Comparison of ENCODE assay signal across 8 mouse cellular contexts in the genomic region with DNA sequence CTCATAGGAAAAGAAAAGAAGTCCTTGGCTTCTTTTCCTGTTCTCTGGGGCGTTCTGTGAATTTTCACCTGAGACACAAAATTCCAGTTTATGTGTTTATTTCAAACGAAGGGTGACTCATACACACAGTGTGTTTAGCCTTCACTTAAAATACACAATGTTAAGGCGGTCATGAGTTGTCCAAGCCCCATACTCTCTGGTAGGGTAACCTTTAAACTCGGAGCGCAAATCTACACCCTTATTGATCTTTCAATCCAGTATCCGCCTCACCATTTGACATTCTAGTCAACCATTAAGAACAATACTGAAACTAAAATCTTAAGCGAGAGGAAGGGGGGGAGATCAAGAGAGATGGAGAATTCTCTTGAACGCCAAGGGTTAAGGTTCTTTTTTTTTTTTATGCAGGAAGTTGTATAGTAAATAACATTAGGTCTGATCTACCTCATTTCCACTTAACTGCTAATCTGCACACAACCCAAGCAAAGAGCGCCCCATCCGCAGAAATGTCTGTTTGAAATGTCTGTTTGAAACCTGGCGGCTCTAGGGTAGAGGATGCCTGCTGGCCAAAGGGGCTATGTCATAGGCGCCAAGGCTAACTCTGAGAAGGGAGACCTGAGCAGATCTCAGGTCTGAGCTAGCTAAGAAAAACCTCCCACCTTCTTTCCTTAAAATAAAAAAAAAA. TPM values are rescaled to one million over a fixed set of nuclear protein-coding genes. Genes with fewer than 3 reads are reported as not detected.
DNase-seq lines count a peak whose midpoint lies in the region; ATAC-seq and TF ChIP-seq lines count a peak whose summit lies in the region.

No protein-coding gene starts in this region.

- H3K27ac ChIP-seq in kidney, adult 2 months (ENCODE audit: insufficient read depth, low read depth, low read length), result no peak overlapping the region
- no peak overlapping the region for H3K27ac ChIP-seq in limb, embryonic 10.5 days
- H3K27ac ChIP-seq in stomach, embryonic 14.5 days (ENCODE audit: low read length), result no peak overlapping the region

- peak overlapping the region; percentile 97; the same call in 1 of the 2 replicates for H3K4me2 ChIP-seq in stomach, embryonic 14.5 days (replicated peaks; ENCODE audit: low read depth, low read length)

- no peak overlapping the region for H3K9ac ChIP-seq in stomach, embryonic 14.5 days (replicated peaks; ENCODE audit: low read depth, low read length)

- H3K9me3 ChIP-seq in limb, embryonic 10.5 days (replicated peaks), result no peaks in the 10 kb centered on the region
- H3K9me3 ChIP-seq in stomach, embryonic 14.5 days (ENCODE audit: control insufficient read depth, low read depth, low read length), result no peaks in the 10 kb centered on the region

- no peak for ATAC-seq in stomach, embryonic 14.5 days (ENCODE audit: insufficient number of reproducible peaks, insufficient read depth, low FRiP score, low read depth)

- peaks cover 1% of the 10 kb centered on the region for H3K27me3 ChIP-seq in kidney, adult 2 months (replicated peaks; ENCODE audit: control insufficient read depth, insufficient read depth, low read length)
- H3K27me3 ChIP-seq in limb, embryonic 10.5 days (ENCODE audit: low read depth, poor library complexity, severe bottlenecking), result peaks cover 89% of the 10 kb centered on the region
- H3K27me3 ChIP-seq in stomach, embryonic 14.5 days (ENCODE audit: control insufficient read depth, insufficient read depth, low read length), result peaks cover 33% of the 10 kb centered on the region

- no peak for DNase-seq in kidney, adult 2 months
- no peak for DNase-seq in kidney, postnatal 36 days
- peak; percentile 32 for DNase-seq in embryo, embryonic 11 days
- DNase-seq in limb, embryonic 10.5 days (ENCODE audit: low spot score), result peak; percentile 41
- no peak for DNase-seq in urinary bladder, adult 2 months (ENCODE audit: low spot score)
- no peak for DNase-seq in ovary, adult 18-20 months (ENCODE audit: low spot score)
- no peak for DNase-seq in kidney, adult 8-10 months

- peak overlapping the region; percentile 48 for H3K4me3 ChIP-seq in kidney, adult 2 months (ENCODE audit: insufficient read depth, low read depth, low read length)
- H3K4me3 ChIP-seq in limb, embryonic 10.5 days, result no peak overlapping the region
- H3K4me3 ChIP-seq in stomach, embryonic 14.5 days (ENCODE audit: low read depth, low read length), result no peak overlapping the region

- TF ChIP-seq CTCF in kidney, adult 2 months (conservative IDR thresholded peaks at IDR 0.05; ENCODE audit: insufficient read depth, insufficient read length, low read depth, low read length), result no peak

- 49% methylated on average over 12 of the region's 12 CpGs for WGBS in kidney, adult 2 months
- 6% methylated on average over 12 of the region's 12 CpGs for WGBS in limb, embryonic 10.5 days
- WGBS in stomach, embryonic 14.5 days, result 34% methylated on average over 12 of the region's 12 CpGs

- no peaks in the 10 kb centered on the region for H3K36me3 ChIP-seq in kidney, adult 2 months (ENCODE audit: control insufficient read depth, insufficient read depth, low read length)
- no peaks in the 10 kb centered on the region for H3K36me3 ChIP-seq in limb, embryonic 10.5 days
- no peaks in the 10 kb centered on the region for H3K36me3 ChIP-seq in stomach, embryonic 14.5 days (ENCODE audit: control insufficient read depth, insufficient read depth, low read length)

- H3K4me1 ChIP-seq in kidney, adult 2 months (ENCODE audit: control insufficient read depth, insufficient read depth, low read length), result no peaks in the 10 kb centered on the region
- peaks cover 55% of the 10 kb centered on the region for H3K4me1 ChIP-seq in limb, embryonic 10.5 days
- H3K4me1 ChIP-seq in stomach, embryonic 14.5 days (ENCODE audit: control insufficient read depth, insufficient read depth, low read length), result peaks cover 5% of the 10 kb centered on the region; the same call in 1 of the 2 replicates

- no peak for TF ChIP-seq POLR2A in kidney, adult 2 months (IDR thresholded peaks at IDR 0.05; ENCODE audit: low read depth, low read length)

RNA-seq across cellular contexts. Expression of gene 4930412O13Rik, which starts 5.2 kb away (rescaled TPM):
- 0.39 and 1.4 TPM in 2 replicates for polyA plus RNA-seq in kidney, adult 2 months (2012; rRNA removed)
- polyA plus RNA-seq in limb, embryonic 10.5 days (2016; fragmentation: Nextera tagmentation; extraction: Ambion mirVana), result 0.46 and 0.55 TPM in 2 replicates
- not detected in 2 replicates for polyA plus RNA-seq in stomach, embryonic 14.5 days (2014; fragmentation: Nextera tagmentation; extraction: Ambion mirVana)
- 12.3 and 23.2 TPM in 2 replicates for polyA plus RNA-seq in urinary bladder, adult 2 months (2012; rRNA removed)

RNA-seq across cellular contexts. Expression of gene 9230102O04Rik, which starts 13.5 kb away (rescaled TPM):
- 1.6 and 2.8 TPM in 2 replicates for polyA plus RNA-seq in kidney, adult 2 months (2012; rRNA removed)
- polyA plus RNA-seq in limb, embryonic 10.5 days (2016; fragmentation: Nextera tagmentation; extraction: Ambion mirVana), result 0.39 TPM in 1 of 2 replicates, not detected in the other
- polyA plus RNA-seq in stomach, embryonic 14.5 days (2014; fragmentation: Nextera tagmentation; extraction: Ambion mirVana), result not detected in 2 replicates
- 15.6 and 15.8 TPM in 2 replicates for polyA plus RNA-seq in urinary bladder, adult 2 months (2012; rRNA removed)

RNA-seq across cellular contexts. Expression of gene Gata3, which starts 14.0 kb away (rescaled TPM):
- 14.9 and 15.4 TPM in 2 replicates for polyA plus RNA-seq in kidney, adult 2 months (2012; rRNA removed)
- polyA plus RNA-seq in limb, embryonic 10.5 days (2016; fragmentation: Nextera tagmentation; extraction: Ambion mirVana), result 6.3 and 6.5 TPM in 2 replicates
- polyA plus RNA-seq in stomach, embryonic 14.5 days (2014; fragmentation: Nextera tagmentation; extraction: Ambion mirVana), result 4.1 and 4.8 TPM in 2 replicates
- 60.3 and 78.8 TPM in 2 replicates for polyA plus RNA-seq in urinary bladder, adult 2 months (2012; rRNA removed)

Comparison
In these comparisons a context has a peak if more than half of its experiments do, and no peak if none do; other contexts are left out.
1. DNase-seq: peak in embryo, embryonic 11 days (single experiment) and limb, embryonic 10.5 days (single experiment); none in kidney, adult 2 months (single experiment), kidney, postnatal 36 days (0 of 2), urinary bladder, adult 2 months (single experiment), ovary, adult 18-20 months (single experiment) and kidney, adult 8-10 months (0 of 2).